Mouse (Mus musculus): Measurements from ENCODE around the gene Abhd12. TPM values are rescaled to one million over a fixed set of nuclear protein-coding genes. Genes with fewer than 3 reads are reported as not detected.

Abhd12 gene
- polyA plus RNA-seq, 1 experiment from 2014 or later, result 98.2 TPM

- peak within 1 kb of the TSS; percentile 73 for H3K4me3 ChIP-seq
- peak within 1 kb of the TSS; percentile 68 for H3K9ac ChIP-seq (replicated peaks)
- no peaks in the 10 kb centered on the region for H3K36me3 ChIP-seq
- peak within 1 kb of the TSS; percentile 62 for H3K27ac ChIP-seq (replicated peaks)
- 3% methylated on average over 58 of the region's 58 CpGs for WGBS
- H3K27me3 ChIP-seq, result no peaks in the 10 kb centered on the region
- H3K4me2 ChIP-seq (replicated peaks), result peak within 1 kb of the TSS; percentile 50
- H3K9me3 ChIP-seq, result no peaks in the 10 kb centered on the region
- peaks cover 27% of the 10 kb centered on the region for H3K4me1 ChIP-seq
- ATAC-seq (replicated peaks), result peak; percentile 98
Measured at GRCm38 (mm10) chr2:150786251-150787180, 118.0 kb downstream of the Abhd12 start, which contains the start of gene Pygb. Gene Pygb (plus strand): TSS chr2:150786735.

- ATAC-seq (replicated peaks), result no peak
- Histone ChIP-seq H3K4me2 (replicated peaks) (no peak overlapping the region), H3K27me3 (no peaks in the 10 kb centered on the region), H3K4me1 (peaks cover 8% of the 10 kb centered on the region), H3K9ac (replicated peaks) (no peak overlapping the region), H3K4me3 (no peak overlapping the region), H3K36me3 (no peaks in the 10 kb centered on the region), H3K27ac (replicated peaks) (no peak overlapping the region), H3K9me3 (no peaks in the 10 kb centered on the region)
- 80% methylated on average over 2 of the region's 2 CpGs for WGBS
Measured at GRCm38 (mm10) chr2:150782801-150783200, 121.7 kb downstream of the Abhd12 start.

Other genes starting within 250 kb of the Abhd12 start
- gene Acss1, start 236.2 kb downstream of the Abhd12 start, polyA plus RNA-seq (2015; fragmentation: Nextera tagmentation; extraction: Ambion mirVana), result 25.9 and 26.3 TPM in 2 replicates
- not detected in 2 replicates for gene Vsx1, start 215.4 kb downstream of the Abhd12 start, polyA plus RNA-seq (2015; fragmentation: Nextera tagmentation; extraction: Ambion mirVana)
- 46.3 and 49.7 TPM in 2 replicates for gene Entpd6, start 155.7 kb downstream of the Abhd12 start, polyA plus RNA-seq (2015; fragmentation: Nextera tagmentation; extraction: Ambion mirVana)
- gene Pygb, start 118.0 kb downstream of the Abhd12 start, polyA plus RNA-seq (2015; fragmentation: Nextera tagmentation; extraction: Ambion mirVana), result 93.0 and 99.8 TPM in 2 replicates
- gene Gins1, start 659 bp upstream of the Abhd12 start, polyA plus RNA-seq (2015; fragmentation: Nextera tagmentation; extraction: Ambion mirVana), result 30.4 and 33.4 TPM in 2 replicates
- gene Ninl, start 134.6 kb upstream of the Abhd12 start, polyA plus RNA-seq (2015; fragmentation: Nextera tagmentation; extraction: Ambion mirVana), result 11.4 and 13.8 TPM in 2 replicates
- 32.4 and 35.3 TPM in 2 replicates for gene Nanp, start 134.7 kb upstream of the Abhd12 start, polyA plus RNA-seq (2015; fragmentation: Nextera tagmentation; extraction: Ambion mirVana)
- not detected in 2 replicates for gene Gm14151, start 187.6 kb upstream of the Abhd12 start, polyA plus RNA-seq (2015; fragmentation: Nextera tagmentation; extraction: Ambion mirVana)
- not detected in 2 replicates for gene Gm14147, start 193.5 kb upstream of the Abhd12 start, polyA plus RNA-seq (2015; fragmentation: Nextera tagmentation; extraction: Ambion mirVana)